Mouse (Mus musculus) erythroblast, embryonic 14.5 days (primary cell): Measurements from ENCODE around the gene Pik3c2a.

ENCODE experiments used
- GATA1 ChIP-seq: IDR thresholded peaks from 2 replicates; pipeline ENCODE4 v1.6.1; 2012; ENCODE audit warnings: low read length, inconsistent platforms, mixed read lengths
- TAL1 ChIP-seq: IDR thresholded peaks from 3 replicates; pipeline ENCODE4 v1.6.1; 2012; ENCODE audit warnings: low read length, inconsistent platforms, mixed read lengths

- TF ChIP-seq GATA1 (no peak), TAL1 (no peak)
These were observed 109.3 kb downstream of the Pik3c2a start, which contains the start of gene Rps13 for GRCm38 (mm10) chr7:116333713-116334668.
